Mouse (Mus musculus) ES-E14 (cell line): ENCODE results near the gene Igfbp6. TPM values are rescaled to one million over a fixed set of nuclear protein-coding genes. Genes with fewer than 3 reads are reported as not detected.
A peak's percentile ranks its signal among the peaks of the same experiment; 100 is the strongest.

Experiments
- DNase-seq: peaks from one replicate; pipeline ENCODE4 v3.0.0-alpha.2; 2013; ENCODE audit warnings: low read depth, low spot score
- H3K27ac ChIP-seq: 2 replicates; pipeline ENCODE4 v1.5.1; 2012; ENCODE audit warnings: low read depth, mild to moderate bottlenecking, low read length, moderate library complexity, mixed read lengths; ENCODE audit not compliant: poor library complexity, insufficient read depth, severe bottlenecking
- H3K36me3 ChIP-seq: 2 replicates; pipeline ENCODE4 v1.6.1; 2012; ENCODE audit warnings: mild to moderate bottlenecking, low read length, moderate library complexity, mixed read lengths; ENCODE audit not compliant: control insufficient read depth, poor library complexity, insufficient read depth, severe bottlenecking
- H3K4me1 ChIP-seq, 2 experiments: fragments of 150-350 bp in 1 of 2; sonication (generic) in 1 of 2; 2 replicates each; pipeline ENCODE4 v1.6.1; 2012; ENCODE audit warnings: low read length in 2 of 2, mild to moderate bottlenecking in 1 of 2, mixed read lengths in 1 of 2; ENCODE audit not compliant: control insufficient read depth in 2 of 2, insufficient read depth in 2 of 2, poor library complexity in 1 of 2
- H3K4me3 ChIP-seq, 2 experiments: fragments of 150-350 bp in 1 of 2; sonication (generic) in 1 of 2; 2 replicates each; pipeline ENCODE4 v1.5.1; 2012; ENCODE audit warnings: low read length in 2 of 2, low read depth in 1 of 2, mild to moderate bottlenecking in 1 of 2, mixed read lengths in 1 of 2; ENCODE audit not compliant: insufficient read depth in 1 of 2, poor library complexity in 1 of 2, severe bottlenecking in 1 of 2
- H3K9ac ChIP-seq: 2 replicates; pipeline ENCODE4 v1.6.1; 2012; ENCODE audit warnings: low read depth, mild to moderate bottlenecking, low read length, mixed read lengths; ENCODE audit not compliant: poor library complexity, insufficient read depth, severe bottlenecking
- H3K9me3 ChIP-seq: fragments of 150-350 bp; sonication (generic); 2 replicates; pipeline ENCODE4 v1.6.1; 2012; ENCODE audit warnings: low read depth, mild to moderate bottlenecking, low read length; ENCODE audit not compliant: control insufficient read depth, insufficient read depth
- CHD2 ChIP-seq: IDR thresholded peaks from 2 replicates; pipeline ENCODE4 v1.6.1; 2014; ENCODE audit warnings: mild to moderate bottlenecking, low read depth, low read length, inconsistent platforms
- HCFC1 ChIP-seq: IDR thresholded peaks from 2 replicates; pipeline ENCODE4 v1.6.1; 2012; ENCODE audit warnings: low read length, inconsistent platforms, borderline replicate concordance; ENCODE audit not compliant: insufficient read depth
- MAFK ChIP-seq: IDR thresholded peaks from 2 replicates; pipeline ENCODE4 v1.6.1; 2014; ENCODE audit warnings: mild to moderate bottlenecking, low read depth, low read length, inconsistent platforms; ENCODE audit not compliant: insufficient read depth
- ZC3H11A ChIP-seq: IDR thresholded peaks from 2 replicates; pipeline ENCODE4 v1.6.1; 2012; ENCODE audit warnings: low read depth, mild to moderate bottlenecking, inconsistent platforms, low read length, borderline replicate concordance
- ZNF384 ChIP-seq: IDR thresholded peaks from 2 replicates; pipeline ENCODE4 v1.6.1; 2012; ENCODE audit warnings: low read depth, low read length, inconsistent platforms
- in situ Hi-C, 2 experiments: fragments of 600-800 bp; cut with MboI; formaldehyde crosslinking; loops; one replicate each; pipeline ENCODE4 v1.15.1; 2025; ENCODE audit warnings: low sequenced_read_pairs in 2 of 2, inconsistent platforms in 1 of 2; ENCODE audit not compliant: unreplicated experiment in 2 of 2
- total RNA-seq: library from RNA; depleted of rRNA; stranded (reverse); fragments of 300-350 nt; gene quantifications from 2 replicates; pipeline ENCODE4 v1.2.3, GENCODE M21; 2012

The Igfbp6 gene
- total RNA-seq, 1 experiment = 7.5 TPM

GRCm38 (mm10) chr15:102105360-102105759 is 38.8 kb upstream of the Igfbp6 start:
- Histone ChIP-seq H3K4me1 (peaks cover 12 to 42% of the 10 kb centered on the region in 2 experiments; a peak in 3 of 4 replicates), H3K9ac (no peak overlapping the region), H3K4me3 (no peak overlapping the region), H3K9me3 (no peaks in the 10 kb centered on the region), H3K27ac (no peak overlapping the region), H3K36me3 (no peaks in the 10 kb centered on the region)
- DNase-seq = no peak
- TF ChIP-seq MAFK (no peak), CHD2 (no peak), HCFC1 (no peak), ZC3H11A (no peak), ZNF384 (no peak)
- in situ Hi-C loops = no loop called here

GRCm38 (mm10) chr15:102105764-102106730 is 38.1 kb upstream of the Igfbp6 start:
- H3K27ac ChIP-seq = no peak overlapping the region
- no peaks in the 10 kb centered on the region for H3K36me3 ChIP-seq
- peak overlapping the region; percentile 29; the same call in 1 of the 2 replicates for H3K9ac ChIP-seq
- in situ Hi-C loops = no loop called here
- H3K9me3 ChIP-seq = no peaks in the 10 kb centered on the region
- no peak for DNase-seq
- H3K4me1 ChIP-seq = peaks cover 10 to 37% of the 10 kb centered on the region in 2 experiments; a peak in 3 of 4 replicates
- TF ChIP-seq MAFK = no peak
- TF ChIP-seq ZC3H11A = no peak
- no peak for TF ChIP-seq ZNF384
- TF ChIP-seq CHD2 = no peak
- TF ChIP-seq HCFC1 = no peak
- H3K4me3 ChIP-seq = peak overlapping the region; percentile 62 to 82

- Histone ChIP-seq H3K9ac (peak overlapping the region; percentile 29), H3K36me3 (no peaks in the 10 kb centered on the region), H3K4me3 (peak overlapping the region; percentile 62 to 82), H3K27ac (no peak overlapping the region), H3K4me1 (peaks cover 8 to 28% of the 10 kb centered on the region in 2 experiments; a peak in 3 of 4 replicates), H3K9me3 (no peaks in the 10 kb centered on the region)
- DNase-seq = no peak
- in situ Hi-C loops = no loop called here
- TF ChIP-seq MAFK (no peak), ZC3H11A (no peak), ZNF384 (no peak), CHD2 (no peak), HCFC1 (no peak)
Measured at GRCm38 (mm10) chr15:102106754-102107456, 37.3 kb upstream of the Igfbp6 start.

GRCm38 (mm10) chr15:102107689-102108573 is 36.2 kb upstream of the Igfbp6 start:
- in situ Hi-C loops = no loop called here

More at GRCm38 (mm10) chr15:102107689-102108573, 36.2 kb upstream of the Igfbp6 start:
- H3K36me3 ChIP-seq = no peaks in the 10 kb centered on the region
- peak; percentile 71 for DNase-seq
- H3K9me3 ChIP-seq = no peaks in the 10 kb centered on the region
- H3K4me3 ChIP-seq = peak overlapping the region in 1 of 2 experiments; percentile 82; a peak in 1 of 4 replicates
- no peak overlapping the region for H3K9ac ChIP-seq
- H3K4me1 ChIP-seq = peaks cover 5 to 18% of the 10 kb centered on the region in 2 experiments; a peak in 3 of 4 replicates
- TF ChIP-seq HCFC1 (no peak), ZNF384 (no peak), ZC3H11A (no peak), MAFK (no peak), CHD2 (no peak)
- H3K27ac ChIP-seq = no peak overlapping the region
